ENCODE assay signal across 22 mouse cellular contexts in genomic region chr9:106783554-106783953, GRCm38 (mm10). TPM values are rescaled to one million over a fixed set of nuclear protein-coding genes. Genes with fewer than 3 reads are reported as not detected.
DNase-seq lines count a peak whose midpoint lies in the region; ATAC-seq lines count a peak whose summit lies in the region.
"Had no signal": no experiment of that assay in that cellular context is flagged by ENCODE, and none has a peak within 500 bp of the region (broad histone marks: within the 10 kb centered on the region; RNA-seq: fewer than 3 reads in every experiment).

No protein-coding gene starts in this region.

- H3K9me3 ChIP-seq in kidney, embryonic 16.5 days (ENCODE audit: low read length) = no peaks in the 10 kb centered on the region
- H3K9me3 ChIP-seq: forebrain, embryonic 10.5 days; hindbrain, embryonic 13.5 days; limb, embryonic 13.5 days; liver, embryonic 15.5 days; neural tube, embryonic 13.5 days had no signal

- H3K27me3 ChIP-seq in kidney, embryonic 16.5 days (ENCODE audit: insufficient read depth, low read length) = no peaks in the 10 kb centered on the region
- H3K27me3 ChIP-seq: hindbrain, embryonic 13.5 days; limb, embryonic 13.5 days; liver, embryonic 15.5 days; neural tube, embryonic 13.5 days had no signal

- DNase-seq in adrenal gland, adult 8-10 months = peak; percentile 23
- DNase-seq in adrenal gland, postnatal 4 days (ENCODE audit: low spot score in 2 of 2) = no peak
- peak; percentile 22 to 62 for DNase-seq in kidney, adult 8-10 months
- DNase-seq in adipocyte (ENCODE audit: low spot score) = peak; percentile 19
- peak; percentile 17 for DNase-seq in kidney, postnatal 14 days
- DNase-seq in layer of hippocampus, postnatal 36 days = no peak
- DNase-seq: cerebellum, adult 18-20 months; cerebellum, postnatal 14 days; gastrocnemius, postnatal 14 days; heart, adult 18-20 months; lung, postnatal 4 days had no signal

- no peak overlapping the region for H3K27ac ChIP-seq in kidney, embryonic 16.5 days (ENCODE audit: low read length)
- H3K27ac ChIP-seq: forebrain, embryonic 10.5 days; hindbrain, embryonic 13.5 days; kidney, postnatal 0 days; limb, embryonic 13.5 days; liver, embryonic 15.5 days; neural tube, embryonic 13.5 days had no signal

- no peak overlapping the region for H3K9ac ChIP-seq in kidney, embryonic 16.5 days (replicated peaks; ENCODE audit: low read length)
- H3K9ac ChIP-seq: hindbrain, embryonic 13.5 days; limb, embryonic 13.5 days; liver, embryonic 15.5 days; neural tube, embryonic 13.5 days had no signal

- H3K4me2 ChIP-seq in kidney, embryonic 16.5 days (replicated peaks; ENCODE audit: low read depth, low read length) = no peak overlapping the region
- H3K4me2 ChIP-seq: hindbrain, embryonic 13.5 days; limb, embryonic 13.5 days; liver, embryonic 15.5 days; neural tube, embryonic 13.5 days had no signal

- 94% methylated on average over 2 of the region's 2 CpGs for WGBS in kidney, embryonic 16.5 days

- no peak overlapping the region for H3K4me3 ChIP-seq in kidney, embryonic 16.5 days (ENCODE audit: low read length)
- H3K4me3 ChIP-seq: forebrain, embryonic 10.5 days; hindbrain, embryonic 13.5 days; limb, embryonic 13.5 days; liver, embryonic 15.5 days; myocyte; neural tube, embryonic 13.5 days had no signal

- no peaks in the 10 kb centered on the region for H3K36me3 ChIP-seq in kidney, embryonic 16.5 days (ENCODE audit: insufficient read depth, low read length)
- H3K36me3 ChIP-seq: hindbrain, embryonic 13.5 days; limb, embryonic 13.5 days; liver, embryonic 15.5 days; neural tube, embryonic 13.5 days had no signal

- no peak for ATAC-seq in kidney, embryonic 16.5 days (ENCODE audit: low FRiP score, low TSS enrichment)
- ATAC-seq: CD4-positive, CD25-positive, alpha-beta regulatory T cell, adult 4 months; forebrain, embryonic 16.5 days; midbrain, embryonic 16.5 days had no signal

- peaks cover 9% of the 10 kb centered on the region for H3K4me1 ChIP-seq in kidney, embryonic 16.5 days (ENCODE audit: insufficient read depth, low read length)

RNA-seq across cellular contexts. Expression of gene Rad54l2, which starts 5.4 kb away (rescaled TPM):
- total RNA-seq in adrenal gland, adult 8-10 months (2022) = 10 to 100 TPM; 19.8 to 25.7 (median 22.2) TPM
- total RNA-seq in adrenal gland, postnatal 4 days (2021) = 10 to 100 TPM; 27.5 to 27.8 TPM
- 6.7 and 7.2 TPM in 2 replicates for polyA plus RNA-seq in kidney, embryonic 16.5 days (2015; fragmentation: Nextera tagmentation; extraction: Ambion mirVana)
- total RNA-seq in layer of hippocampus, postnatal 36 days (2021) = 10 to 100 TPM; 16.8 to 17.8 TPM

RNA-seq across cellular contexts. Expression of gene Dcaf1, which starts 38.1 kb away (rescaled TPM):
- total RNA-seq in adrenal gland, adult 8-10 months (2022) = 10 to 100 TPM; 32.4 to 50.2 (median 37.7) TPM
- 10 to 100 TPM; 34.1 to 39.8 TPM for total RNA-seq in adrenal gland, postnatal 4 days (2021)
- polyA plus RNA-seq in kidney, embryonic 16.5 days (2015; fragmentation: Nextera tagmentation; extraction: Ambion mirVana) = 25.5 and 31.4 TPM in 2 replicates
- total RNA-seq in layer of hippocampus, postnatal 36 days (2021) = 10 to 100 TPM; 31.6 to 44.6 TPM

Comparison
In these comparisons a context has a peak if more than half of its experiments do, and no peak if none do; other contexts are left out.
1. DNase-seq: peak in adrenal gland, adult 8-10 months (single experiment), kidney, adult 8-10 months (2 of 2), adipocyte (single experiment) and kidney, postnatal 14 days (single experiment); none in adrenal gland, postnatal 4 days (0 of 2) and layer of hippocampus, postnatal 36 days (0 of 2).